Mouse (Mus musculus) bone marrow macrophage, adult 2 months (primary cell): ENCODE data around the gene Ptprd. TPM values are rescaled to one million over a fixed set of nuclear protein-coding genes. Genes with fewer than 3 reads are reported as not detected.

ENCODE experiments used
- H3K27ac ChIP-seq: 2 replicates; pipeline ENCODE4 v1.5.1; 2012; ENCODE audit warnings: low read depth, low read length; ENCODE audit not compliant: insufficient read depth
- H3K4me1 ChIP-seq: 2 replicates; pipeline ENCODE4 v1.6.1; 2012; ENCODE audit warnings: low read length; ENCODE audit not compliant: control insufficient read depth, insufficient read depth
- H3K4me3 ChIP-seq: 2 replicates; pipeline ENCODE4 v1.5.1; 2012; ENCODE audit warnings: mild to moderate bottlenecking, low read length, moderate library complexity; ENCODE audit not compliant: insufficient read depth
- CTCF ChIP-seq: IDR thresholded peaks from 2 replicates; pipeline ENCODE4 v1.5.1; 2012; ENCODE audit warnings: low read depth, mild to moderate bottlenecking, low read length, moderate library complexity
- POLR2A ChIP-seq: IDR thresholded peaks from 2 replicates; pipeline ENCODE4 v1.6.1; 2012; ENCODE audit warnings: mild to moderate bottlenecking, low read depth, low read length, borderline replicate concordance
- polyA plus RNA-seq: library from polyadenylated mRNA; stranded (reverse); fragments of >200 nt; gene quantifications from 2 replicates; pipeline ENCODE4 v1.2.4, GENCODE M21; 2012; ENCODE audit not compliant: missing spikeins, insufficient read depth, insufficient read length

Gene Ptprd
- polyA plus RNA-seq, 1 experiment: 1.4 TPM

GRCm38 (mm10) chr4:77277913-77278312 lies 933.8 kb downstream of the Ptprd start:
- no peak overlapping the region for H3K4me3 ChIP-seq
- no peak overlapping the region for H3K27ac ChIP-seq
- TF ChIP-seq CTCF (no peak), POLR2A (no peak)

GRCm38 (mm10) chr4:77259972-77260290 lies 951.8 kb downstream of the Ptprd start:
- TF ChIP-seq CTCF (no peak), POLR2A (no peak)
- Histone ChIP-seq H3K27ac (no peak overlapping the region), H3K4me1 (no peaks in the 10 kb centered on the region), H3K4me3 (no peak overlapping the region)

More at GRCm38 (mm10) chr4:77277913-77278312, 933.8 kb downstream of the Ptprd start:
- no peaks in the 10 kb centered on the region for H3K4me1 ChIP-seq

GRCm38 (mm10) chr4:77259250-77259971 lies 952.4 kb downstream of the Ptprd start:
- TF ChIP-seq POLR2A: no peak
- TF ChIP-seq CTCF: no peak
- no peaks in the 10 kb centered on the region for H3K4me1 ChIP-seq
- no peak overlapping the region for H3K4me3 ChIP-seq

GRCm38 (mm10) chr4:77251188-77251587 lies 960.6 kb downstream of the Ptprd start:
- Histone ChIP-seq H3K4me3 (no peak overlapping the region), H3K27ac (no peak overlapping the region), H3K4me1 (no peaks in the 10 kb centered on the region)
- TF ChIP-seq CTCF: no peak

More at GRCm38 (mm10) chr4:77259250-77259971, 952.4 kb downstream of the Ptprd start:
- no peak overlapping the region for H3K27ac ChIP-seq

- Histone ChIP-seq H3K27ac (no peak overlapping the region), H3K4me1 (no peaks in the 10 kb centered on the region), H3K4me3 (no peak overlapping the region)
- TF ChIP-seq POLR2A (no peak), CTCF (no peak)
These were observed 962.0 kb downstream of the Ptprd start for GRCm38 (mm10) chr4:77249801-77250200.

GRCm38 (mm10) chr4:77248918-77249317 lies 962.8 kb downstream of the Ptprd start:
- no peak for TF ChIP-seq POLR2A
- TF ChIP-seq CTCF: no peak
- Histone ChIP-seq H3K27ac (no peak overlapping the region), H3K4me1 (no peaks in the 10 kb centered on the region), H3K4me3 (no peak overlapping the region)

GRCm38 (mm10) chr4:77241852-77242455 lies 969.8 kb downstream of the Ptprd start:
- no peak overlapping the region for H3K27ac ChIP-seq
- TF ChIP-seq CTCF (no peak), POLR2A (no peak)
- H3K4me1 ChIP-seq: no peaks in the 10 kb centered on the region
- H3K4me3 ChIP-seq: no peak overlapping the region

GRCm38 (mm10) chr4:77238144-77238543 lies 973.6 kb downstream of the Ptprd start:
- H3K4me1 ChIP-seq: no peaks in the 10 kb centered on the region
- no peak overlapping the region for H3K4me3 ChIP-seq
- no peak for TF ChIP-seq POLR2A
- no peak for TF ChIP-seq CTCF
- no peak overlapping the region for H3K27ac ChIP-seq

- TF ChIP-seq CTCF (no peak), POLR2A (no peak)
- H3K4me3 ChIP-seq: no peak overlapping the region
- no peaks in the 10 kb centered on the region for H3K4me1 ChIP-seq
- H3K27ac ChIP-seq: no peak overlapping the region
These were observed 978.5 kb downstream of the Ptprd start for GRCm38 (mm10) chr4:77233243-77233642.

- Histone ChIP-seq H3K27ac (no peak overlapping the region), H3K4me3 (no peak overlapping the region), H3K4me1 (no peaks in the 10 kb centered on the region)
- TF ChIP-seq POLR2A (no peak), CTCF (no peak)
These were observed 1042.9 kb downstream of the Ptprd start for GRCm38 (mm10) chr4:77168866-77169265.
